Mouse (Mus musculus) liver, adult 2 months (tissue): ENCODE results near the gene Fermt2. TPM values are rescaled to one million over a fixed set of nuclear protein-coding genes. Genes with fewer than 3 reads are reported as not detected.

Source experiments
- DNase-seq: peaks from one replicate; pipeline ENCODE4 v3.0.0-alpha.2; 2011; ENCODE audit warnings: low read depth, low spot score; ENCODE audit errors: extremely low read depth
- H3K27ac ChIP-seq: fragments of 200-500 bp; replicated peaks from 2 replicates; pipeline ENCODE4 v1.5.1; 2012; ENCODE audit warnings: low read depth, mild to moderate bottlenecking, control low read depth, inconsistent platforms, low read length; ENCODE audit not compliant: insufficient read depth
- H3K27me3 ChIP-seq: fragments of 200-500 bp; 2 replicates; pipeline ENCODE4 v1.6.1; 2012; ENCODE audit warnings: mild to moderate bottlenecking, moderate library complexity, low read length, inconsistent platforms; ENCODE audit not compliant: control insufficient read depth, insufficient read depth
- H3K36me3 ChIP-seq: fragments of 200-500 bp; 2 replicates; pipeline ENCODE4 v1.6.1; 2012; ENCODE audit warnings: low read length, inconsistent platforms; ENCODE audit not compliant: control insufficient read depth, insufficient read depth
- H3K4me1 ChIP-seq: fragments of 200-500 bp; 2 replicates; pipeline ENCODE4 v1.6.1; 2011; ENCODE audit warnings: low read length; ENCODE audit not compliant: control insufficient read depth, insufficient read depth
- H3K4me3 ChIP-seq: fragments of 200-500 bp; 2 replicates; pipeline ENCODE4 v1.5.1; 2011; ENCODE audit warnings: low read depth, mild to moderate bottlenecking, control low read depth, low read length, moderate library complexity; ENCODE audit not compliant: insufficient read depth
- H3K79me2 ChIP-seq: fragments of 200-500 bp; 2 replicates; pipeline ENCODE4 v1.6.1; 2012; ENCODE audit warnings: inconsistent platforms, mild to moderate bottlenecking, low read length, moderate library complexity; ENCODE audit not compliant: control insufficient read depth, insufficient read depth
- H3K9ac ChIP-seq: fragments of 200-500 bp; 2 replicates; pipeline ENCODE4 v1.6.1; 2012; ENCODE audit warnings: low read depth, mild to moderate bottlenecking, control low read depth, inconsistent platforms, low read length
- CTCF ChIP-seq: fragments of 200-500 bp; IDR thresholded peaks from 2 replicates; pipeline ENCODE4 v1.5.1; 2011; ENCODE audit warnings: low read depth, low read length, control low read depth
- POLR2A ChIP-seq: fragments of 200-500 bp; IDR thresholded peaks from 2 replicates; pipeline ENCODE4 v1.6.1; 2011; ENCODE audit warnings: low read length, control low read depth; ENCODE audit not compliant: insufficient read depth; ENCODE audit errors: extremely low read depth
- WGBS: fragments of 180-500 bp; shearing (Covaris S2); methylation state at CpG from one replicate; pipeline ENCODE4 v1.1.7; 2018; 5-methylcytosine and 5-hydroxymethylcytosine counted together
- polyA plus RNA-seq: library from polyadenylated mRNA; depleted of rRNA; stranded (reverse); fragments of >200 nt; gene quantifications from 2 replicates; pipeline ENCODE4 v1.2.3, GENCODE M21; 2012
- total RNA-seq: library from RNA; depleted of rRNA; stranded (reverse); fragments of >200 nt; gene quantifications from 2 replicates; pipeline ENCODE4 v1.2.3, GENCODE M21; 2014

The Fermt2 gene
- total and polyA plus RNA-seq, 2 experiments, result 49.7 to 104 TPM

GRCm38 (mm10) chr14:45559018-45559417, 29.1 kb upstream of the Fermt2 start:
- Histone ChIP-seq H3K27ac (no peak overlapping the region), H3K4me1 (no peaks in the 10 kb centered on the region), H3K4me3 (no peak overlapping the region), H3K36me3 (no peaks in the 10 kb centered on the region), H3K9ac (no peak overlapping the region), H3K79me2 (no peaks in the 10 kb centered on the region), H3K27me3 (no peaks in the 10 kb centered on the region)
- TF ChIP-seq CTCF, result no peak
- no peak for TF ChIP-seq POLR2A
- no peak for DNase-seq
- 100% methylated on average over 1 of the region's 1 CpGs for WGBS

- Histone ChIP-seq H3K27ac (no peak overlapping the region), H3K79me2 (no peaks in the 10 kb centered on the region), H3K4me3 (no peak overlapping the region), H3K36me3 (no peaks in the 10 kb centered on the region), H3K4me1 (peaks cover 3% of the 10 kb centered on the region), H3K9ac (no peak overlapping the region), H3K27me3 (no peaks in the 10 kb centered on the region)
- 83% methylated on average over 6 of the region's 6 CpGs for WGBS
- DNase-seq, result peak; percentile 33
- TF ChIP-seq POLR2A (no peak), CTCF (no peak)
Observed at GRCm38 (mm10) chr14:45554336-45554735, 24.4 kb upstream of the Fermt2 start.

- no peaks in the 10 kb centered on the region for H3K27me3 ChIP-seq
- TF ChIP-seq CTCF, result no peak
- no peak for TF ChIP-seq POLR2A
- peak; percentile 36 for DNase-seq
- WGBS, result 50% methylated on average over 2 of the region's 2 CpGs
- H3K4me1 ChIP-seq, result peaks cover 3% of the 10 kb centered on the region
- no peak overlapping the region for H3K27ac ChIP-seq
- H3K36me3 ChIP-seq, result no peaks in the 10 kb centered on the region
- H3K9ac ChIP-seq, result no peak overlapping the region
- no peaks in the 10 kb centered on the region for H3K79me2 ChIP-seq
- H3K4me3 ChIP-seq, result no peak overlapping the region
Observed at GRCm38 (mm10) chr14:45553854-45554253, 23.9 kb upstream of the Fermt2 start.

GRCm38 (mm10) chr14:45552431-45552830, 22.5 kb upstream of the Fermt2 start:
- Histone ChIP-seq H3K36me3 (no peaks in the 10 kb centered on the region), H3K4me3 (no peak overlapping the region), H3K79me2 (no peaks in the 10 kb centered on the region), H3K9ac (no peak overlapping the region), H3K27me3 (no peaks in the 10 kb centered on the region), H3K4me1 (peaks cover 3% of the 10 kb centered on the region), H3K27ac (no peak overlapping the region)
- DNase-seq, result no peak
- 86% methylated on average over 4 of the region's 4 CpGs for WGBS
- TF ChIP-seq POLR2A (no peak), CTCF (no peak)

- Histone ChIP-seq H3K27ac (no peak overlapping the region), H3K9ac (no peak overlapping the region), H3K4me3 (no peak overlapping the region), H3K79me2 (no peaks in the 10 kb centered on the region), H3K36me3 (no peaks in the 10 kb centered on the region), H3K27me3 (no peaks in the 10 kb centered on the region), H3K4me1 (peaks cover 3% of the 10 kb centered on the region)
- no peak for DNase-seq
- TF ChIP-seq POLR2A (no peak), CTCF (peak; percentile 46)
- 79% methylated on average over 17 of the region's 17 CpGs for WGBS
Observed at GRCm38 (mm10) chr14:45551121-45551768, 21.3 kb upstream of the Fermt2 start.

- H3K4me1 ChIP-seq, result peaks cover 3% of the 10 kb centered on the region
- WGBS, result 27% methylated on average over 13 of the region's 13 CpGs
- H3K4me3 ChIP-seq, result peak overlapping the region; percentile 10; the same call in 1 of the 2 replicates
- H3K9ac ChIP-seq, result peak overlapping the region; percentile 28
- H3K27ac ChIP-seq, result peak overlapping the region; percentile 79
- peak; percentile 99 for DNase-seq
- TF ChIP-seq CTCF (no peak), POLR2A (no peak)
- H3K79me2 ChIP-seq, result no peaks in the 10 kb centered on the region
- H3K27me3 ChIP-seq, result no peaks in the 10 kb centered on the region
- H3K36me3 ChIP-seq, result no peaks in the 10 kb centered on the region
Observed at GRCm38 (mm10) chr14:45550010-45550647, 20.2 kb upstream of the Fermt2 start.
